Mouse (Mus musculus) heart, embryonic 15.5 days (tissue): Measurements from ENCODE around the gene Dohh. TPM values are rescaled to one million over a fixed set of nuclear protein-coding genes. Genes with fewer than 3 reads are reported as not detected.

Experiments used
- ATAC-seq: fragments of 200-750 bp; cut with Nextera tagmentation; replicated peaks from 2 replicates; pipeline ENCODE4 v1.8.0; 2017; ENCODE audit warnings: low read depth, moderate TSS enrichment; ENCODE audit not compliant: insufficient number of reproducible peaks, insufficient read depth, low FRiP score
- H3K27ac ChIP-seq: fragments of 300-500 bp; sonication (generic); 2 replicates; pipeline ENCODE4 v1.5.1; 2015; ENCODE audit warnings: mild to moderate bottlenecking, inconsistent platforms
- H3K27me3 ChIP-seq: fragments of 300-500 bp; sonication (generic); 2 replicates; pipeline ENCODE4 v1.6.1; 2015; ENCODE audit warnings: inconsistent platforms
- H3K36me3 ChIP-seq: fragments of 300-500 bp; sonication (generic); 2 replicates; pipeline ENCODE4 v1.6.1; 2015; ENCODE audit warnings: mild to moderate bottlenecking, inconsistent platforms
- H3K4me1 ChIP-seq: fragments of 300-500 bp; sonication (generic); replicated peaks from 2 replicates; pipeline ENCODE4 v1.6.1; 2015; ENCODE audit warnings: inconsistent platforms
- H3K4me2 ChIP-seq: fragments of 300-500 bp; sonication (generic); 2 replicates; pipeline ENCODE4 v1.6.1; 2015; ENCODE audit warnings: inconsistent platforms, mild to moderate bottlenecking, moderate library complexity
- H3K4me3 ChIP-seq: fragments of 300-500 bp; sonication (generic); 2 replicates; pipeline ENCODE4 v1.5.1; 2015; ENCODE audit warnings: mild to moderate bottlenecking, inconsistent platforms
- H3K9ac ChIP-seq: fragments of 300-500 bp; sonication (generic); 2 replicates; pipeline ENCODE4 v1.6.1; 2015; ENCODE audit warnings: mild to moderate bottlenecking, inconsistent platforms
- H3K9me3 ChIP-seq: fragments of 300-500 bp; sonication (generic); replicated peaks from 2 replicates; pipeline ENCODE4 v1.6.1; 2016; ENCODE audit warnings: inconsistent platforms
- WGBS: fragments of 180-500 bp; shearing (Covaris S2); methylation state at CpG from one replicate; pipeline ENCODE4 v1.1.7; 2015; ENCODE audit warnings: mixed read lengths; 5-methylcytosine and 5-hydroxymethylcytosine counted together
- microRNA-seq: library from miRNA; unstranded; fragments of <30 nt; microRNA quantifications from one replicate; pipeline ENCODE4, GENCODE M21; 2016
- polyA plus RNA-seq: library from polyadenylated mRNA; unstranded; fragments of >200 nt; fragmentation: Nextera tagmentation; extraction: Ambion mirVana; gene quantifications from 2 replicates; pipeline ENCODE4 v1.2.1, GENCODE M21; 2015

Dohh gene
- polyA plus RNA-seq, 1 experiment from 2014 or later: 65.2 TPM

DNA sequence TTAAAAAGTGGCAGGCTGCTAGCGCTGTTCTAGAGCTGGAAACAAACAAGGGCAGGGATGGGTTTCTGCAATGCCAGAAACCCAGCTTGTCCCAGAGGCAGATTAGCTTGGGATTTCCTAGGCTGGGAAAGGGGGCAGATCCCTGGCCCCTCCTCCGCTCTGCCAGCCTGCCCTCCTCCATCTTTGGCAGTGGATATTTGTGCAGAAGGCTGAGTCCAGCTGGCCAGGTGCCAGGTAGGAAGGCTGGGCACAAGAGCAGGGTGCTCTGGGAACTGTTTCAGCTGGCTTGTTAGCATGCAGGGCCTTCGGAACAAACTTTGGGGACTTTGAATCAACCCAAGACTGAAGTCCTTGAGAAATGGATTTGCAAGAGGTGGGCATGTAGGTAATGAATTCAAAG, 51.2 kb downstream of the Dohh start:
- Histone ChIP-seq H3K36me3 (no peaks in the 10 kb centered on the region), H3K27me3 (no peaks in the 10 kb centered on the region), H3K4me2 (0 out of 2 replicates have a peak overlapping the region, but pooled peaks have one; percentile 7), H3K9me3 (no peaks in the 10 kb centered on the region), H3K9ac (no peak overlapping the region), H3K4me1 (peaks cover 43% of the 10 kb centered on the region), H3K4me3 (no peak overlapping the region), H3K27ac (peak overlapping the region; percentile 41)
- no peak for ATAC-seq
- WGBS: 53% methylated on average over 3 of the region's 3 CpGs

Small RNA genes lying within 50 kb of the gene (microRNA-seq; reads per million reads assigned to microRNA genes)
- gene Mir1191b (1.7 reads per million), gene Mir6913 (not detected)

Other genes with a start within 250 kb of the Dohh start
- gene Zbtb7a, start 249.2 kb upstream of the Dohh start, polyA plus RNA-seq: 25.6 and 31.0 TPM in 2 replicates
- 29.1 and 41.6 TPM in 2 replicates for gene Pias4, start 216.5 kb upstream of the Dohh start, polyA plus RNA-seq
- gene Eef2, start 207.8 kb upstream of the Dohh start, polyA plus RNA-seq: 350 and 441 TPM in 2 replicates
- 38.4 and 43.1 TPM in 2 replicates for gene Dapk3, start 201.4 kb upstream of the Dohh start, polyA plus RNA-seq
- not detected in 2 replicates for gene 4930442H23Rik, start 200.6 kb upstream of the Dohh start, polyA plus RNA-seq
- gene Nmrk2, start 182.4 kb upstream of the Dohh start, polyA plus RNA-seq: 7.3 and 9.1 TPM in 2 replicates
- gene Atcay, start 153.6 kb upstream of the Dohh start, polyA plus RNA-seq: 0.25 and 1.1 TPM in 2 replicates
- gene Zfr2, start 151.3 kb upstream of the Dohh start, polyA plus RNA-seq: 6.0 and 7.5 TPM in 2 replicates
- gene Matk, start 131.5 kb upstream of the Dohh start, polyA plus RNA-seq: 1.6 and 3.6 TPM in 2 replicates
- gene Mrpl54, start 117.5 kb upstream of the Dohh start, polyA plus RNA-seq: 208 and 226 TPM in 2 replicates
- 42.3 and 61.2 TPM in 2 replicates for gene Apba3, start 117.5 kb upstream of the Dohh start, polyA plus RNA-seq
- gene Tjp3, start 92.8 kb upstream of the Dohh start, polyA plus RNA-seq: 3.2 and 4.3 TPM in 2 replicates
- gene Pip5k1c, start 91.5 kb upstream of the Dohh start, polyA plus RNA-seq: 26.2 and 38.2 TPM in 2 replicates
- gene Cactin, start 63.3 kb upstream of the Dohh start, polyA plus RNA-seq: 23.5 and 34.1 TPM in 2 replicates
- gene Tbxa2r, start 55.7 kb upstream of the Dohh start, polyA plus RNA-seq: 11.3 and 17.9 TPM in 2 replicates
- gene Gipc3, start 41.2 kb upstream of the Dohh start, polyA plus RNA-seq: 0.04 TPM in 1 of 2 replicates, not detected in the other
- gene Hmg20b, start 33.9 kb upstream of the Dohh start, polyA plus RNA-seq: 82.8 and 83.4 TPM in 2 replicates
- 11.7 and 22.3 TPM in 2 replicates for gene Mfsd12, start 26.9 kb upstream of the Dohh start, polyA plus RNA-seq
- gene 4930404N11Rik, start 18.6 kb upstream of the Dohh start, polyA plus RNA-seq: 0.81 and 2.2 TPM in 2 replicates
- 66.5 and 84.1 TPM in 2 replicates for gene Fzr1, start 5.9 kb upstream of the Dohh start, polyA plus RNA-seq
- gene Gm48551, start within 50 bp of the Dohh start, polyA plus RNA-seq: 2.2 and 2.3 TPM in 2 replicates
- gene Gm48552, start 4.6 kb downstream of the Dohh start, polyA plus RNA-seq: 0.84 and 0.91 TPM in 2 replicates
- gene Smim24, start 8.6 kb downstream of the Dohh start, polyA plus RNA-seq: 3.9 and 4.1 TPM in 2 replicates
- gene Nfic, start 71.2 kb downstream of the Dohh start, polyA plus RNA-seq: 60.9 and 71.2 TPM in 2 replicates
- gene Celf5, start 98.3 kb downstream of the Dohh start, polyA plus RNA-seq: 0.08 and 0.41 TPM in 2 replicates
- gene Ncln, start 112.0 kb downstream of the Dohh start, polyA plus RNA-seq: 43.6 and 63.4 TPM in 2 replicates
- 0.47 and 1.5 TPM in 2 replicates for gene S1pr4, start 115.7 kb downstream of the Dohh start, polyA plus RNA-seq
- 0.64 and 1.6 TPM in 2 replicates for gene Gna15, start 139.8 kb downstream of the Dohh start, polyA plus RNA-seq
- gene Gna11, start 160.8 kb downstream of the Dohh start, polyA plus RNA-seq: 52.1 and 64.1 TPM in 2 replicates
- gene Aes, start 175.1 kb downstream of the Dohh start, polyA plus RNA-seq: 650 and 761 TPM in 2 replicates
- gene Tle2, start 190.1 kb downstream of the Dohh start, polyA plus RNA-seq: 23.6 and 29.3 TPM in 2 replicates
- gene Tle6, start 216.6 kb downstream of the Dohh start, polyA plus RNA-seq: 23.9 and 30.5 TPM in 2 replicates
- gene BC025920, start 221.8 kb downstream of the Dohh start, polyA plus RNA-seq: 0.48 and 0.72 TPM in 2 replicates
- 20.8 and 26.7 TPM in 2 replicates for gene Sirt6, start 243.4 kb downstream of the Dohh start, polyA plus RNA-seq
- gene Ankrd24, start 244.1 kb downstream of the Dohh start, polyA plus RNA-seq: 12.3 and 13.7 TPM in 2 replicates